8 mouse cellular contexts compared by ENCODE assay signal in genomic region chr2:31884806-31885205, GRCm38 (mm10). TPM values are rescaled to one million over a fixed set of nuclear protein-coding genes. Genes with fewer than 3 reads are reported as not detected.
A peak's percentile ranks its signal among the peaks of the same experiment; 100 is the strongest.
DNase-seq lines count a peak whose midpoint lies in the region; ATAC-seq and TF ChIP-seq lines count a peak whose summit lies in the region.

No protein-coding gene starts in this region.

- ATAC-seq in megakaryocyte progenitor cell, adult 5-6 weeks (replicated peaks; ENCODE audit: poor library complexity), result no peak

- peak; percentile 61; the same call in 1 of the 2 replicates for TF ChIP-seq CTCF in brain, embryonic 14.5 days (IDR thresholded peaks at IDR 0.05; ENCODE audit: borderline replicate concordance, extremely low read depth, insufficient read depth, insufficient read length)

- TF ChIP-seq POLR2A in brain, embryonic 14.5 days (IDR thresholded peaks at IDR 0.05; ENCODE audit: borderline replicate concordance, extremely low read depth, insufficient read depth, insufficient read length, poor library complexity, severe bottlenecking), result no peak

- peak; percentile 37 for DNase-seq in adrenal gland, postnatal 25 days
- DNase-seq in adrenal gland, adult 2 months, result no peak
- peak; percentile 36 for DNase-seq in layer of hippocampus, adult 11-12 months (ENCODE audit: low spot score)
- no peak for DNase-seq in layer of hippocampus, adult 9-10 months (ENCODE audit: low spot score)
- peak; percentile 78 for DNase-seq in brain, embryonic 14.5 days (ENCODE audit: low read depth)
- DNase-seq in kidney, postnatal 10 days, result peak; percentile 78
- peak; percentile 24 for DNase-seq in lung, postnatal 25 days (ENCODE audit: low spot score)

RNA-seq across cellular contexts. Expression of gene Lamc3, which starts 2.3 kb away (rescaled TPM):
- total RNA-seq in adrenal gland, postnatal 25 days (2021), result 12.8 and 15.9 TPM in 2 replicates
- total RNA-seq in adrenal gland, adult 2 months (2021), result 10 to 100 TPM; 12.2 to 17.1 TPM
- 23.4 and 25.0 TPM in 2 replicates for polyA plus RNA-seq in adrenal gland, adult 2 months (2012; rRNA removed)
- 5.8 and 12.0 TPM in 2 replicates for polyA plus RNA-seq in brain, embryonic 14.5 days (2012; rRNA removed)
- total RNA-seq in megakaryocyte progenitor cell, adult 5-6 weeks (2015), result not detected in 2 replicates
- total RNA-seq in megakaryocyte progenitor cell, adult 5-6 weeks (2017), result not detected in 2 replicates

RNA-seq across cellular contexts. Expression of gene Fibcd1, which starts 39.0 kb away (rescaled TPM):
- 0.06 TPM in 1 of 2 replicates, not detected in the other for total RNA-seq in adrenal gland, postnatal 25 days (2021)
- not detected for total RNA-seq in adrenal gland, adult 2 months (2021)
- 0.06 and 0.07 TPM in 2 replicates for polyA plus RNA-seq in adrenal gland, adult 2 months (2012; rRNA removed)
- 7.2 and 10.0 TPM in 2 replicates for polyA plus RNA-seq in brain, embryonic 14.5 days (2012; rRNA removed)
- total RNA-seq in megakaryocyte progenitor cell, adult 5-6 weeks (2015), result not detected in 2 replicates
- not detected in 2 replicates for total RNA-seq in megakaryocyte progenitor cell, adult 5-6 weeks (2017)

Comparison
In these comparisons a context has a peak if more than half of its experiments do, and no peak if none do; other contexts are left out.
1. DNase-seq: peak in adrenal gland, postnatal 25 days (single experiment), layer of hippocampus, adult 11-12 months (single experiment), brain, embryonic 14.5 days (single experiment), kidney, postnatal 10 days (single experiment) and lung, postnatal 25 days (single experiment); none in adrenal gland, adult 2 months (single experiment) and layer of hippocampus, adult 9-10 months (single experiment).
2. RNA of gene Lamc3, which starts 2.3 kb away (total RNA-seq): 12.2 to 17.1 TPM in adrenal gland, adult 2 months and 12.8 to 15.9 TPM in adrenal gland, postnatal 25 days; not detected in megakaryocyte progenitor cell, adult 5-6 weeks; every median in the first group is over 10 times any median in the second.